Mouse (Mus musculus): ENCODE data around the gene Tnfrsf17. TPM values are rescaled to one million over a fixed set of nuclear protein-coding genes. Genes with fewer than 3 reads are reported as not detected.
"Not testable (repeated sequence)": the region's sequence is repeated elsewhere in the genome, so short reads cannot be mapped to it uniquely, and the experiment has no call there.

Tnfrsf17 gene
- total RNA-seq, 2 experiments from 2014 or later, result not detected

GRCm38 (mm10) chr16:11343292-11343815 lies 29.7 kb downstream of the Tnfrsf17 start:
- DNase-seq, result no peak

- no peak for DNase-seq
Measured at GRCm38 (mm10) chr16:11351903-11352302, 38.3 kb downstream of the Tnfrsf17 start.

GRCm38 (mm10) chr16:11359173-11359572 lies 45.6 kb downstream of the Tnfrsf17 start:
- no peak for DNase-seq

GRCm38 (mm10) chr16:11359919-11360318 lies 46.3 kb downstream of the Tnfrsf17 start:
- DNase-seq, result no peak

- not testable (repeated sequence) for DNase-seq
Measured at GRCm38 (mm10) chr16:11360576-11360975, 47.0 kb downstream of the Tnfrsf17 start.

GRCm38 (mm10) chr16:11365626-11366025 lies 52.0 kb downstream of the Tnfrsf17 start:
- DNase-seq, result no peak

GRCm38 (mm10) chr16:11366851-11367250 lies 53.2 kb downstream of the Tnfrsf17 start:
- no peak for DNase-seq

GRCm38 (mm10) chr16:11368412-11368811 lies 54.8 kb downstream of the Tnfrsf17 start:
- no peak for DNase-seq

- DNase-seq, result no peak
Measured at GRCm38 (mm10) chr16:11369162-11369561, 55.5 kb downstream of the Tnfrsf17 start.

GRCm38 (mm10) chr16:11369642-11370041 lies 56.0 kb downstream of the Tnfrsf17 start:
- DNase-seq, result peak; percentile 12

Other genes starting within 250 kb of the Tnfrsf17 start
- 10 to 100 TPM; 47.5 to 51.3 TPM for gene Litaf, start 247.7 kb upstream of the Tnfrsf17 start, total RNA-seq (2021)
- gene Txndc11, start 179.2 kb upstream of the Tnfrsf17 start, total RNA-seq (2021), result 10 to 100 TPM; 36.8 to 36.9 TPM
- 10 to 100 TPM; 49.0 to 83.8 TPM for gene Zc3h7a, start 137.4 kb upstream of the Tnfrsf17 start, total RNA-seq (2021)
- 10 to 100 TPM; 73.9 to 76.3 TPM for gene Rsl1d1, start 110.5 kb upstream of the Tnfrsf17 start, total RNA-seq (2021)
- gene Gspt1, start 59.5 kb upstream of the Tnfrsf17 start, total RNA-seq (2021), result 100 to 1,000 TPM; 102 to 103 TPM
- 10 to 100 TPM; 14.7 to 19.7 TPM for gene Snx29, start 9.1 kb downstream of the Tnfrsf17 start, total RNA-seq (2021)